Mouse (Mus musculus) adrenal gland, adult 2 months (tissue): Measurements from ENCODE around the gene Armc12. TPM values are rescaled to one million over a fixed set of nuclear protein-coding genes. Genes with fewer than 3 reads are reported as not detected.
A peak's percentile ranks its signal among the peaks of the same experiment; 100 is the strongest.

Experiments
- DNase-seq: peaks from one replicate; pipeline ENCODE4 v3.0.0; 2021
- polyA plus RNA-seq: library from polyadenylated mRNA; depleted of rRNA; stranded (reverse); fragments of >200 nt; gene quantifications from 2 replicates; pipeline ENCODE4 v1.2.3, GENCODE M21; 2012
- total RNA-seq, 2 experiments: library from RNA; stranded (reverse); gene quantifications; 2 replicates each; pipeline ENCODE4 v1.2.3; 2021

The Armc12 gene
- total and polyA plus RNA-seq, 3 experiments, result not detected

- DNase-seq, result no peak
These were observed 17.3 kb upstream of the Armc12 start for GRCm38 (mm10) chr17:28513337-28513736.

DNA sequence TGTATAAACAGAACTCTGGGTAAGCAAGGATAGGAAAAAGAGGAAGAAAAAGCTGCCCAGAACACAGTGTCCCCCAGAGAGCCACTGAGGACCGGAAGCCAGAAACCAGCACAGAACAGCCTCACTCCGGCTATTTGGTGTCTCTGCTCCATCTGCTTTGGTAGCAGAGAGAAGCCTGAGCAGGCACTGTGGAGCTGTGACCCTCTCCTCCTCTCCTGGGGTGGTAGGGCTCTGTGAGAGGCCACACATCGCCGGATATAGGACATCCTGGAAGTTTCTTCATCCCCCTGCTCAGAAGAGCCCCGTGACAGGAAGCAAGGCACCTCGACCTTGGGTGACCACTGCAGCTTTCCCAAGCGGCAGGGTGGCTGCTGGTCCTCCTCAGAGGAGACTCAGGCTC is 16.8 kb upstream of the Armc12 start:
- peak; percentile 51 for DNase-seq

- DNase-seq, result no peak
These were observed 16.1 kb upstream of the Armc12 start for GRCm38 (mm10) chr17:28514555-28514954.

DNA sequence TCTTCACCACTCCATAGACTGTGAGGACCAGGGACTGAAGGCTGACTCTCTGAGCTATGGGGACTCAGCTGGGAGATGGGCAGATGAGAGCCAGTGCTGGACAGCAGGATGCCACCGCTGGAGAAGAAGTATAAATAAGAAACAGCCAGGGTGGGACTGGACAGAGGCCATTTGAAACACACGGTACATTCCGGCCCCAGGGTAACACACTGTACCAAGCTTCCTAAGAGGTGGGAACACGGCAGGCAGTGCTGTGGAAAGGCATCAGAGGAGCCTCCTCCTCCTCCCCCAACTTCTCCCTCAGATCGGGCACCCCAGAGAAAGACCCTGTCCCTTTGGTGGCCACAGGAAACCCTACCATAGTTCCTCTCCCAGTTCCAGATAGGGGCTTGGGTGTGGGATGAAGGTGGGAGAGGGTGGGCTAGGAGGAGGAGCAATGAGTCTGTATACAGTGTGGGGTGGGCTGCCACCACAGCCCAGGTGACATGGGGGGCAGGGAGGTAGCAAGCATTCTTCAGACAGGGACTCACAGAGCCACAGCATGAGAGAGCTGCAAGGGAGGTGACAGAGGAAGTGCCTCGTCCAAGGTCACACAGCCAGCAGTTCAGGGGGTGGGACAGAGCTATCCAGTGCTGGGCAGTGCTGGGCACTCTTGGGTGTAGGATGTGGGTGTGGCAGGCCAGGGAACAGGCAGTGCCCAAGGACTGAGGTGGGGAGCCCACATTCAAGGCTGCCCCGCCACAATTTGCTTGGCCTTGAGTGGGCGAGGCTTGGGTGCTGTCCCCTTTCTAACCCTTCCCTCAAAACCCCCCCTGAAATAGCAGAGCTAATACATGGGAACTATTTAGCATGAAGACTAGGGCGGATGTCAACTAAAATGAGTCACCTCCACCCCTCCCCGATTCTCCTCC is 14.9 kb upstream of the Armc12 start:
- peak; percentile 66 for DNase-seq

- DNase-seq, result no peak
These were observed 13.7 kb upstream of the Armc12 start for GRCm38 (mm10) chr17:28516881-28517280.

DNA sequence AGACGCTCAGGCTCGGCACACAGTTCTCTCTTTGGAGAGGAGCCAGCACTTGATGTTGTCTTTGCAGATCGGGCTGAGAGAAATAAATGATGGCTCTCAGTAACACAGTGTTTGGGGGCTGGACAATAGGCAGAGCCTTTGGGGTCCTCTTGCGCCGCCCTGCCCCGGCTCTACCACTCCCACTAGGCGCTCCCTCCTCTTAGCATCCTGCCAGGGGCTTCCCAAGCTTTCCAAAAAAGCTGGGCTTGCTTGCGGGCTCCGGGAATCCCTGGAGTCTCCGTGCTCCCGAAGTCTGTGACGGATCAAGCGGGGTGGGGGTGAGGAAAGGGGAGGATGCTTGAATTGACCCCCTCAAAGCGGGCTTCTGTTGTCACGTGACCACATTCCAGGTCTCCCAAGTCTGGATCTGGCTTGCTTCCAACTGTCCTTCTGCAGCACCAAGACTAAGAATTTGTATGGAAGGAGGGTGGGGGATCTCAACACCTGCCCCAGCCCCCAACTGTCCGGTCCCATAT is 13.1 kb upstream of the Armc12 start, which contains the start of gene Fkbp5:
Fkbp5 (minus strand) TSS at position 87 of the 515 bp plus-strand sequence.
- DNase-seq, result peak; percentile 75

GRCm38 (mm10) chr17:28517956-28518614 is 12.5 kb upstream of the Armc12 start:
- peak; percentile 93 for DNase-seq

GRCm38 (mm10) chr17:28518615-28519071 is 12.0 kb upstream of the Armc12 start:
- peak; percentile 58 for DNase-seq

DNA sequence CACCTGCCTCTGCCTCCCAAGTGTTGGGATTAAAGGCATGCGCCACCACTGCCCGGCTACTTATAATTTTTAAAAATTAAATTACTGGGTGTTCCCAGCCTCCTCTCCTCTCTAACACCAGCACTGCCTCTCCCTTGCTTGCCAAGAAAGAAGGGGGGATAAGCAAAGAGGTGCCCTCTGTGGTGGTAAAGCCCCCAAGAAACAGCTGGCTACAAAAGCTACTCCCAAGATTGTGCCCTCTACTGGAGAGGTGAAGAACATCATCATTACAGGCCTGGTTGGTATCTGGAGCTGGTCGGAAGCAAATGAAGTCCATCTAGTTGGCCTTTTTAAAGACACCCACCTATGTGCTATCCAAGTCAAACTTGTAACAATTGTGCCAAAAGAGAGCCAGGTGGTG is 10.8 kb upstream of the Armc12 start:
- DNase-seq, result no peak

GRCm38 (mm10) chr17:28520561-28520960 is 10.0 kb upstream of the Armc12 start:
- no peak for DNase-seq

GRCm38 (mm10) chr17:28521071-28521726 is 9.4 kb upstream of the Armc12 start:
- no peak for DNase-seq

DNA sequence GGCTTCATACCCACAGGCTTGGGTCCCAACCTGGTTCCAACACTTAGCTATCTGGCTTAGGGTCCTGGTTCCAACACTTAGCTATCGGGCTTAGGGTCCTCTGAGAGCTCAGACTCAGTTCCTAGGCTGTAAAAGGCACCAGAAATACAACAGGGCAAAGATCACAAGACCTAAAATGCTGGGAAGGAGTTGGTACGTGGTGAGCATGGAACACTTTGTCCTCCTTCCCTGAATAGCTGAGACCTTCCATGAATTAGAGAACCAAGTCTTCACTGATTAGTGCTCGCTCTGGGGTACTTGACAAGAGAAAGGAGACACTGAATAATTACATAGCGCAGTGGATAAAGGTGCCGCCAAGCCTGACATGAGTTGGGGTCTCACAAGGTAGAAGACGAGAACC is 8.7 kb upstream of the Armc12 start:
- no peak for DNase-seq

DNA sequence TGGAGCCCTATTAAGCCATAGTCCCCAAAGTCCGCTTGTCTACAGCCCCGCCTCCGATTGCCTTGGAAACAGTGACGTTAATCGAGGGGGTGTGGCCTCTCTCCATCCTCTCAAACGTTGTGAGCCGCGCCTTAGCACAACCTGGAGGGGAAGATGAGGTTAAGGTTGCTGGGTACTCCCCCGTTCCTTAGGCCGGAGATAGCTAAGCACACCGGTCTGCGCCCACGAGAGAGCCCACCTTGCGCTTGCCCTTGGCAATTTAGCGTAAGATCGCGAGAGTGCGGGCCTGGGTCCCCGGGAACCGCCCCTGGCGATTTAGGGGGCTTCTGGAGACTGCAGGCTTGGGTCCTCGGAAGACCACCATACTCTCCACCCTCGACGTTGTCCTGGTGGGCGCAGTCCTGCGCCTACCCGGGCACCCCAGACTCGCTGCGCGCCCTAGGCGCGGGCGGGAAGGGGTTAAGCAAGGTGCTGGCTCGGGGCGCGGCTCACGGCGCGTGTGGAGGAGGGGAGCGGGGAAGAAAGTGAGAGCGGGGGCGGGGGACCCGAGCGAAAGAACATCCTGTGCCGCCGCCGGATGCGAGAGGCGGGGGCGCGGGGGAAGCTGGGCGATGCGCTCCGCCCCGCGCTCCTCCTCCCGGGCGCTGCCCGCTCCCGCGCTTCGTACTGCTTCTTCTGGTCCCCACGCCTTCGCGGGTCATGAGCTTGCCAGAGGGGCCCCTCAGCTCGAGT is 7.8 kb upstream of the Armc12 start:
- DNase-seq, result peak; percentile 94

GRCm38 (mm10) chr17:28523355-28524008 is 7.1 kb upstream of the Armc12 start:
- no peak for DNase-seq

- DNase-seq, result no peak
These were observed 6.5 kb upstream of the Armc12 start for GRCm38 (mm10) chr17:28524009-28524695.

- DNase-seq, result no peak
These were observed 5.7 kb upstream of the Armc12 start for GRCm38 (mm10) chr17:28524831-28525430.

GRCm38 (mm10) chr17:28527184-28528042 is 3.2 kb upstream of the Armc12 start:
- peak; percentile 39 for DNase-seq

- peak; percentile 88 for DNase-seq
These were observed 2.6 kb upstream of the Armc12 start for GRCm38 (mm10) chr17:28528043-28528351.

DNA sequence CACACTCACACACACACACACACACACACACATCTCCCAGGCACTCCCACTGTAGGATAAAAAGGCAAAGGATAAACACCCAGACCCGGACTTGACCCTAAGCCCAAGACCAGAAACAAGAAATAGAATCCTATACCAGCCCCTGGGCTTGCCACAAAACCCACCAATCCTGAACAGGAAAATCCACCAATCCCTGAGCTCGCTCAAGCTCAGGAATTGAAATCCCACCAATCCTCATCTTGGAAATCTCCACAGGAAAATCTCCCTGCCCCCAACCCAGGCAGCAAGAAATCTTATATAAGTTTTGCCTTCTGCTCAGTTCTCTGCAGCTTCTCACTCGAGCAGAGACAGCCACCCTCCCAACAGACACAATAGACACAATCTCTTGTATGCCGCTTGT is 1.5 kb upstream of the Armc12 start:
- DNase-seq, result no peak
